17 mouse cellular contexts compared by ENCODE assay signal in the genomic region with DNA sequence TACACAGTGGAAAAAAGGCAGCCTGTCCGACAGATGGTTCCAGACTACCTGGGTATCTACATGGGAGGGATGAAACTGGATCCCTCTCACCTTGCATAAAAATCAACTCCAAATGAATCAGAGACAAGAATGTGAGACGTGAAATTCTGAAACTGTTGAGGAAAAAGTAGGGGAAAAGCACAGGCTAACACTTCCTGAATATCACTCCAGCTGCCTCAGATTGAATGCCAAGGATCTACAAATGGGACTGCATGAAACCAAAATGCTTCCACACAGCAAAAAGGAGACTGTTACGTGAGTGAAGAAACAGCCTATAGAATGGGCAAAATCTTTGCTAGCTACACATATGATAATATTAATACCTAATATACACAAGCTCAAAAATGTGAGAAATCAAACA.
DNase-seq lines count a peak whose midpoint lies in the region.
"Had no signal": no experiment of that assay in that cellular context is flagged by ENCODE, and none has a peak within 500 bp of the region (broad histone marks: within the 10 kb centered on the region; RNA-seq: fewer than 3 reads in every experiment).

No protein-coding gene starts in this region.

- peak; percentile 15 for DNase-seq in layer of hippocampus, adult 9-11 months
- DNase-seq in layer of hippocampus, adult 8-10 months (ENCODE audit: low spot score in 2 of 2) = no peak
- peak; percentile 9 to 27 for DNase-seq in left cerebral cortex, postnatal 14 days (ENCODE audit: low spot score in 2 of 2)
- DNase-seq in left cerebral cortex, postnatal 10 days (ENCODE audit: extremely low spot score in 1 of 2, low spot score in 2 of 2) = no peak
- peak; percentile 7 for DNase-seq in adipocyte (ENCODE audit: low spot score)
- peak; percentile 73 for DNase-seq in brain, adult 2 months (ENCODE audit: low read depth, low spot score)
- no peak for DNase-seq in spleen, postnatal 14 days (ENCODE audit: low spot score in 2 of 2)
- DNase-seq: adrenal gland, adult 8-10 months; adrenal gland, postnatal 14 days; adrenal gland, postnatal 36 days; cerebellum, adult 11 months; cerebellum, adult 18-20 months; cerebellum, adult 8-10 months; cerebellum, adult 9-11 months; cerebellum, postnatal 14 days; cerebellum, postnatal 36 days; embryo, embryonic 11 days had no signal

- intact Hi-C loops in left cerebral cortex, postnatal 14 days (cut with DNase I) = no loop called here
- intact Hi-C loops in left cerebral cortex, postnatal 10 days (cut with DNase I) = no loop called here

Comparison
In these comparisons a context has a peak if more than half of its experiments do, and no peak if none do; other contexts are left out.
1. DNase-seq: peak in layer of hippocampus, adult 9-11 months (single experiment), left cerebral cortex, postnatal 14 days (2 of 2), adipocyte (single experiment) and brain, adult 2 months (single experiment); none in layer of hippocampus, adult 8-10 months (0 of 2), left cerebral cortex, postnatal 10 days (0 of 2) and spleen, postnatal 14 days (0 of 2).